Mouse (Mus musculus) myocyte (in vitro differentiated cells): ENCODE data around the gene Tmem182. TPM values are rescaled to one million over a fixed set of nuclear protein-coding genes. Genes with fewer than 3 reads are reported as not detected.

Source experiments
- H3K27me3 ChIP-seq: one replicate; pipeline ENCODE4 v1.6.1; 2011; ENCODE audit not compliant: control insufficient read depth, insufficient read depth, insufficient read length
- H3K36me3 ChIP-seq: one replicate; pipeline ENCODE4 v1.6.1; 2011; ENCODE audit not compliant: control insufficient read depth, insufficient read depth
- H3K4me2 ChIP-seq: one replicate; pipeline ENCODE4 v1.6.1; 2011; ENCODE audit warnings: low read depth, control low read depth
- H3K4me3 ChIP-seq: one replicate; pipeline ENCODE4 v1.5.1; 2011; ENCODE audit warnings: mild to moderate bottlenecking, control low read depth, moderate library complexity
- H3K79me2 ChIP-seq: one replicate; pipeline ENCODE4 v1.6.1; 2011; ENCODE audit not compliant: control insufficient read depth, insufficient read depth
- H3ac ChIP-seq: one replicate; pipeline ENCODE4 v1.6.1; 2011; ENCODE audit not compliant: control insufficient read depth, insufficient read length
- CEBPB ChIP-seq: IDR thresholded peaks from 2 replicates; pipeline ENCODE4 v1.6.1; 2011; ENCODE audit warnings: mild to moderate bottlenecking, moderate library complexity; ENCODE audit not compliant: poor library complexity, insufficient read depth, severe bottlenecking
- E2F4 ChIP-seq: IDR thresholded peaks from one replicate; pipeline ENCODE4 v1.6.1; 2011; ENCODE audit warnings: mild to moderate bottlenecking, control low read depth, moderate library complexity; ENCODE audit not compliant: insufficient read depth
- MAX ChIP-seq: IDR thresholded peaks from one replicate; pipeline ENCODE4 v1.6.1; 2011; ENCODE audit warnings: low read depth, mild to moderate bottlenecking, control low read depth
- MYOD1 ChIP-seq, 3 experiments: IDR thresholded peaks; one replicate each; pipeline ENCODE4 v1.6.1; 2011; ENCODE audit warnings: control low read depth in 2 of 3, low read depth in 2 of 3, mild to moderate bottlenecking in 2 of 3, moderate library complexity in 1 of 3; ENCODE audit not compliant: insufficient read length in 2 of 3, control insufficient read depth in 1 of 3
- MYOG ChIP-seq, 3 experiments: IDR thresholded peaks; one replicate each; pipeline ENCODE4 v1.6.1; 2011; ENCODE audit warnings: control low read depth in 2 of 3, low read depth in 2 of 3, mild to moderate bottlenecking in 2 of 3; ENCODE audit not compliant: insufficient read length in 2 of 3, control insufficient read depth in 1 of 3, insufficient read depth in 1 of 3
- POLR2A ChIP-seq: IDR thresholded peaks from one replicate; pipeline ENCODE4 v1.6.1; 2011; ENCODE audit warnings: low read depth, mild to moderate bottlenecking, control low read depth, moderate library complexity; ENCODE audit not compliant: insufficient read length
- POLR2AphosphoS2 ChIP-seq: IDR thresholded peaks from one replicate; pipeline ENCODE4 v1.6.1; 2011; ENCODE audit warnings: low read depth, control low read depth; ENCODE audit not compliant: insufficient read length
- REST ChIP-seq: IDR thresholded peaks from one replicate; pipeline ENCODE4 v1.6.1; 2011; ENCODE audit warnings: mild to moderate bottlenecking, control low read depth, moderate library complexity; ENCODE audit not compliant: insufficient read depth, insufficient read length
- SRF ChIP-seq: IDR thresholded peaks from one replicate; pipeline ENCODE4 v1.6.1; 2011; ENCODE audit warnings: low read depth; ENCODE audit not compliant: control insufficient read depth, insufficient read length
- TCF12 ChIP-seq: IDR thresholded peaks from one replicate; pipeline ENCODE4 v1.6.1; 2011; ENCODE audit warnings: mild to moderate bottlenecking, control low read depth; ENCODE audit not compliant: poor library complexity, insufficient read depth, severe bottlenecking
- TCF3 ChIP-seq: IDR thresholded peaks from one replicate; pipeline ENCODE4 v1.6.1; 2011; ENCODE audit warnings: low read depth, control low read depth; ENCODE audit not compliant: insufficient read length
- USF1 ChIP-seq: IDR thresholded peaks from one replicate; pipeline ENCODE4 v1.6.1; 2011; ENCODE audit warnings: low read depth, mild to moderate bottlenecking, control low read depth, moderate library complexity
- polyA plus RNA-seq: library from polyadenylated mRNA; unstranded; fragments of >200 nt; fragmentation: generic; extraction: Trizol; gene quantifications from one replicate; pipeline ENCODE4 v1.2.1, GENCODE M21; 2012; ENCODE audit warnings: missing spikeins

Gene Tmem182
- polyA plus RNA-seq, 1 experiment, result 58.0 TPM

DNA sequence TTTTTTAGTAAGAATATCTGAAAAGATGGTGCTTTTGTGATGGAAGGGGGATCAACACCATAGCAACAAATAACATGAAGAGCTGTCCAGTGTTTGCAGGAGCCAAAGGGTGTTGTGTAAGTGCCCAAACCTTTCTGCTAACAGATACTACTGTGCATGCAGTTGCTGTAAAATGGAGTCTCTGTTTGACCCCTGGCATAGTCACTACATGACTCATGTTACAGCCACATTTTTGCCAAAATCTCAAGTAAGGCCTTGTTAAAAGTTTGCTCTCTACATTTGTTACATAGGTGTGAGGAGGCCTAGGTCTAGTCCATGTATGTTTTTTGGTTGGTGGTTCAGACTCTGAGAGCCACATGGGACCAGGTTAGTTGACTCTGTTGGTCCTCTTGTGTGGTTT is 45.9 kb downstream of the Tmem182 start:
- no peaks in the 10 kb centered on the region for H3K79me2 ChIP-seq
- no peaks in the 10 kb centered on the region for H3K27me3 ChIP-seq
- TF ChIP-seq MYOD1 (IDR thresholded peaks at IDR 0.05; ENCODE audit: control insufficient read depth in 1 of 3, insufficient read length in 2 of 3, low read depth in 2 of 3) (no peak), TCF3 (no peak), CEBPB (no peak), POLR2A (no peak), MYOG (IDR thresholded peaks at IDR 0.05; ENCODE audit: control insufficient read depth in 1 of 3, insufficient read depth in 1 of 3, insufficient read length in 2 of 3, low read depth in 2 of 3) (no peak), SRF (no peak), REST (no peak), E2F4 (no peak), MAX (no peak), USF1 (no peak), POLR2AphosphoS2 (no peak)

GRCm38 (mm10) chr1:40855268-40855667 is 49.9 kb downstream of the Tmem182 start:
- no peak for TF ChIP-seq CEBPB
- no peak for TF ChIP-seq USF1
- no peak for TF ChIP-seq MAX
- peak in 1 of 3 experiments; percentile 74 for TF ChIP-seq MYOG (IDR thresholded peaks at IDR 0.05; ENCODE audit: control insufficient read depth in 1 of 3, insufficient read depth in 1 of 3, insufficient read length in 2 of 3, low read depth in 2 of 3)
- TF ChIP-seq TCF12, result peak; percentile 68
- peak in 2 of 3 experiments; percentile 27 to 59 for TF ChIP-seq MYOD1 (IDR thresholded peaks at IDR 0.05; ENCODE audit: control insufficient read depth in 1 of 3, insufficient read length in 2 of 3, low read depth in 2 of 3)
- TF ChIP-seq E2F4, result no peak
- Histone ChIP-seq H3K79me2 (no peaks in the 10 kb centered on the region), H3K27me3 (no peaks in the 10 kb centered on the region), H3K4me3 (no peak overlapping the region), H3K36me3 (no peaks in the 10 kb centered on the region), H3ac (no peak overlapping the region), H3K4me2 (peak overlapping the region; percentile 73)

More for the DNA sequence above, 45.9 kb downstream of the Tmem182 start:
- Histone ChIP-seq H3K36me3 (no peaks in the 10 kb centered on the region), H3K4me2 (no peak overlapping the region), H3K4me3 (no peak overlapping the region), H3ac (no peak overlapping the region)

DNA sequence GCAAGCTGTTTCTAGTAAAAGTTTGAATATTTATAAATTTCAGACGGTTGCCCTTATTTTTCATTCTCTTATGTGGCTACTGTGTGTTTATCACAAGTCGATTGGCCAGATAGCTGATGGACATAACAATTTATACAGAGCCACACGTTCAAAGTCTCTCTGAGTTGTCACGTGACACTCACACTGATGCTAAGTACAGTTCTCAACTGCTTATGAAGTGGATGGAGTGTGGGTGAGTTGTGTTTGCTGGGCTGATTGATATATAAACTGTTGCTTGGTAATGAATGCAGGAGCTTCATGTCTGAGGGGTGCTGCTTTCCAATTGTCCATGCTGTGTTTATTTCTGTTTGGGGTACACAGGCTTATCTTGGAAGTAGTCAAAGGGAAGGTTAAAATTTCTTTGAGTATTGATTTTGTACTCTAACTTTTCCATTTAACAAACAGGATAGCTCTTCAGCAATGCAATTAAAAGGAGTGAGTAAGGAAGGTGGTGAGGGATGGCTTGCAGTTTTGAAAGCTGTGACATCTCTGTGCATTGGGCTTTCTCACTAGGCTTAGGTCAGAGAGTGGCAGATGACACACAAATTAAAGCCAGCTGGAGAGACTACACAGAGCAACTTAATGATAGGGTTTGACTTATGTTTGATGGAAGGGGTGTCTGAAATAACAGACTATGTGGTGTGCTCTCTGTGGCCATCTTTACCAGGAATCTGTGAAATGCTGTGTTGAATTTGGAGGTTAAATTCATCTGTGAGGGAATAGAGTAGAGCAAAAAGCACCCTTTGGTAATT is 51.6 kb downstream of the Tmem182 start:
- Histone ChIP-seq H3K79me2 (no peaks in the 10 kb centered on the region), H3ac (no peak overlapping the region), H3K4me3 (no peak overlapping the region), H3K36me3 (no peaks in the 10 kb centered on the region), H3K4me2 (no peak overlapping the region), H3K27me3 (no peaks in the 10 kb centered on the region)
- TF ChIP-seq REST, result no peak
- no peak for TF ChIP-seq TCF3
- TF ChIP-seq SRF, result no peak
- no peak for TF ChIP-seq POLR2AphosphoS2
- no peak for TF ChIP-seq POLR2A
- no peak for TF ChIP-seq MYOG (IDR thresholded peaks at IDR 0.05; ENCODE audit: control insufficient read depth in 1 of 3, insufficient read depth in 1 of 3, insufficient read length in 2 of 3, low read depth in 2 of 3)
- no peak for TF ChIP-seq E2F4
- no peak for TF ChIP-seq MAX
- no peak for TF ChIP-seq USF1
- no peak for TF ChIP-seq CEBPB
- TF ChIP-seq MYOD1 (IDR thresholded peaks at IDR 0.05; ENCODE audit: control insufficient read depth in 1 of 3, insufficient read length in 2 of 3, low read depth in 2 of 3), result no peak
- no peak for TF ChIP-seq TCF12

- H3ac ChIP-seq, result no peak overlapping the region
- no peaks in the 10 kb centered on the region for H3K36me3 ChIP-seq
- H3K79me2 ChIP-seq, result no peaks in the 10 kb centered on the region
- no peak overlapping the region for H3K4me3 ChIP-seq
- TF ChIP-seq POLR2A, result no peak
- no peak for TF ChIP-seq E2F4
- TF ChIP-seq POLR2AphosphoS2, result no peak
- TF ChIP-seq USF1, result no peak
- no peak for TF ChIP-seq MYOG (IDR thresholded peaks at IDR 0.05; ENCODE audit: control insufficient read depth in 1 of 3, insufficient read depth in 1 of 3, insufficient read length in 2 of 3, low read depth in 2 of 3)
- no peak for TF ChIP-seq SRF
- no peak for TF ChIP-seq TCF3
- no peak for TF ChIP-seq REST
- no peak for TF ChIP-seq MYOD1 (IDR thresholded peaks at IDR 0.05; ENCODE audit: control insufficient read depth in 1 of 3, insufficient read length in 2 of 3, low read depth in 2 of 3)
- TF ChIP-seq MAX, result no peak
- no peak for TF ChIP-seq CEBPB
- no peak for TF ChIP-seq TCF12
- H3K27me3 ChIP-seq, result no peaks in the 10 kb centered on the region
- no peak overlapping the region for H3K4me2 ChIP-seq
Observed at GRCm38 (mm10) chr1:40865043-40865442, 59.6 kb downstream of the Tmem182 start.

- Histone ChIP-seq H3K36me3 (no peaks in the 10 kb centered on the region), H3K79me2 (no peaks in the 10 kb centered on the region), H3ac (no peak overlapping the region), H3K4me3 (no peak overlapping the region), H3K4me2 (no peak overlapping the region), H3K27me3 (no peaks in the 10 kb centered on the region)
- no peak for TF ChIP-seq SRF
- no peak for TF ChIP-seq POLR2AphosphoS2
- TF ChIP-seq USF1, result no peak
- no peak for TF ChIP-seq MYOG (IDR thresholded peaks at IDR 0.05; ENCODE audit: control insufficient read depth in 1 of 3, insufficient read depth in 1 of 3, insufficient read length in 2 of 3, low read depth in 2 of 3)
- TF ChIP-seq CEBPB, result no peak
Observed at GRCm38 (mm10) chr1:40867106-40867505, 61.7 kb downstream of the Tmem182 start.
